Mouse (Mus musculus): Measurements from ENCODE around the gene Arfgef2. TPM values are rescaled to one million over a fixed set of nuclear protein-coding genes. Genes with fewer than 3 reads are reported as not detected.

The Arfgef2 gene
- total and polyA plus RNA-seq, 3 experiments = 9.2 to 18.7 (median 11.2) TPM

- H3K36me3 ChIP-seq (replicated peaks in 1 of 2; ENCODE audit: control insufficient read depth in 1 of 2, insufficient read depth in 1 of 2, low read length in 1 of 2) = peaks cover 80 to 96% of the 10 kb centered on the region in 2 experiments
- H3K4me2 ChIP-seq (ENCODE audit: insufficient read depth, low read depth, poor library complexity, severe bottlenecking) = no peak overlapping the region
- H3K4me3 ChIP-seq (replicated peaks in 1 of 3; ENCODE audit: low read depth in 2 of 3, low read length in 2 of 3, poor library complexity in 1 of 3) = no peak overlapping the region
- no peaks in the 10 kb centered on the region for H3K9me3 ChIP-seq (replicated peaks; ENCODE audit: low read length)
- no peak overlapping the region for H3K9ac ChIP-seq (ENCODE audit: insufficient read depth, low read depth)
- no peaks in the 10 kb centered on the region for H3K79me2 ChIP-seq (replicated peaks; ENCODE audit: control insufficient read depth, extremely low read depth, insufficient read depth, poor library complexity, severe bottlenecking)
- in situ Hi-C loops (cut with MboI; ENCODE audit: low pct_ligation_motif_present, low pct_unique_long_range_greater_than_20kb, low sequenced_read_pairs) (no loop called here), dilution Hi-C loops (cut with MboI; ENCODE audit: extremely low pct_ligation_motif_present, extremely low pct_unique_long_range_greater_than_20kb, low sequenced_read_pairs) (no loop called here)
- H3K27me3 ChIP-seq (replicated peaks) = no peaks in the 10 kb centered on the region
- TF ChIP-seq JUND (conservative IDR thresholded peaks at IDR 0.05; ENCODE audit: low read depth, low read length) = no peak
- TF ChIP-seq IRF4 (IDR thresholded peaks at IDR 0.05; ENCODE audit: low read depth, low read length) = no peak
- no peak for TF ChIP-seq MAFK (IDR thresholded peaks at IDR 0.05; ENCODE audit: insufficient replicate concordance, low read length)
- no peak for TF ChIP-seq POLR2A (IDR thresholded peaks at IDR 0.05; ENCODE audit: low read depth, low read length)
- no peak for TF ChIP-seq ZC3H11A (IDR thresholded peaks at IDR 0.05; ENCODE audit: low read depth, low read length)
- TF ChIP-seq ZMIZ1 (IDR thresholded peaks at IDR 0.05; ENCODE audit: low read depth, low read length) = no peak
- TF ChIP-seq ELF1 (IDR thresholded peaks at IDR 0.05; ENCODE audit: low read depth, low read length) = no peak
- no peak for TF ChIP-seq USF2 (conservative IDR thresholded peaks at IDR 0.05; ENCODE audit: low read depth, low read length)
- no peak for TF ChIP-seq HCFC1 (IDR thresholded peaks at IDR 0.05; ENCODE audit: low read depth, low read length)
- no peak for TF ChIP-seq ZNF384 (IDR thresholded peaks at IDR 0.05; ENCODE audit: low read depth, low read length)
- TF ChIP-seq RAD21 (IDR thresholded peaks at IDR 0.05; ENCODE audit: low read depth, low read length) = no peak
- no peak for TF ChIP-seq BHLHE40 (IDR thresholded peaks at IDR 0.05; ENCODE audit: low read depth, low read length)
- no peak for TF ChIP-seq POLR2AphosphoS2 (IDR thresholded peaks at IDR 0.05; ENCODE audit: low read depth, low read length)
- H3K4me1 ChIP-seq (ENCODE audit: control insufficient read depth in 1 of 2, insufficient read depth in 2 of 2) = peaks cover 7 to 12% of the 10 kb centered on the region in 2 experiments
- no peak overlapping the region for H3K27ac ChIP-seq (ENCODE audit: insufficient read depth, low read depth)
- no peak for DNase-seq (ENCODE audit: extremely low read depth)
Observed at GRCm38 (mm10) chr2:166862505-166862904, 57.1 kb downstream of the Arfgef2 start.

GRCm38 (mm10) chr2:166865476-166865875 is 60.1 kb downstream of the Arfgef2 start:
- Histone ChIP-seq H3K79me2 (replicated peaks; ENCODE audit: control insufficient read depth, extremely low read depth, insufficient read depth, poor library complexity, severe bottlenecking) (no peaks in the 10 kb centered on the region), H3K4me3 (replicated peaks in 1 of 3; ENCODE audit: low read depth in 2 of 3, low read length in 2 of 3, poor library complexity in 1 of 3) (no peak overlapping the region), H3K4me1 (ENCODE audit: control insufficient read depth in 1 of 2, insufficient read depth in 2 of 2) (peaks cover 7 to 12% of the 10 kb centered on the region in 2 experiments), H3K9me3 (replicated peaks; ENCODE audit: low read length) (no peaks in the 10 kb centered on the region), H3K4me2 (ENCODE audit: insufficient read depth, low read depth, poor library complexity, severe bottlenecking) (no peak overlapping the region), H3K36me3 (replicated peaks in 1 of 2; ENCODE audit: control insufficient read depth in 1 of 2, insufficient read depth in 1 of 2, low read length in 1 of 2) (peaks cover 78 to 94% of the 10 kb centered on the region in 2 experiments), H3K27me3 (replicated peaks) (no peaks in the 10 kb centered on the region), H3K27ac (ENCODE audit: insufficient read depth, low read depth) (no peak overlapping the region), H3K9ac (ENCODE audit: insufficient read depth, low read depth) (no peak overlapping the region)
- no peak for TF ChIP-seq SMC3 (IDR thresholded peaks at IDR 0.05; ENCODE audit: low read depth, low read length)
- no peak for TF ChIP-seq POLR2A (IDR thresholded peaks at IDR 0.05; ENCODE audit: low read depth, low read length)
- TF ChIP-seq PAX5 (IDR thresholded peaks at IDR 0.05; ENCODE audit: low read length) = no peak
- TF ChIP-seq SIN3A (IDR thresholded peaks at IDR 0.05; ENCODE audit: low read length) = no peak
- no peak for TF ChIP-seq JUN (IDR thresholded peaks at IDR 0.05; ENCODE audit: insufficient read depth, low read depth, low read length)
- TF ChIP-seq POLR2AphosphoS2 (IDR thresholded peaks at IDR 0.05; ENCODE audit: low read depth, low read length) = no peak
- TF ChIP-seq NRF1 (IDR thresholded peaks at IDR 0.05; ENCODE audit: low read depth, low read length) = no peak
- dilution Hi-C loops (cut with MboI; ENCODE audit: extremely low pct_ligation_motif_present, extremely low pct_unique_long_range_greater_than_20kb, low sequenced_read_pairs) = no loop called here
- no peak for DNase-seq (ENCODE audit: extremely low read depth)
- in situ Hi-C loops (cut with MboI; ENCODE audit: low pct_ligation_motif_present, low pct_unique_long_range_greater_than_20kb, low sequenced_read_pairs) = no loop called here
